Mouse (Mus musculus) heart, postnatal 25 days (tissue): ENCODE measurements around the gene 1810062G17Rik. TPM values are rescaled to one million over a fixed set of nuclear protein-coding genes. Genes with fewer than 3 reads are reported as not detected.

Source experiments
- DNase-seq: peaks from one replicate; pipeline ENCODE4 v3.0.0; 2022; ENCODE audit warnings: low spot score
- intact Hi-C: fragments of 180-260 bp; cut with DNase I; formaldehyde crosslinking; loops from one replicate; pipeline ENCODE4 v1.15.1; 2025
- total RNA-seq, 2 experiments: library from RNA; stranded (reverse); gene quantifications; 2 replicates each; pipeline ENCODE4 v1.2.3; 2021

1810062G17Rik gene
- total RNA-seq, 2 experiments from 2014 or later: 0.31 TPM; not detected in 1

DNA sequence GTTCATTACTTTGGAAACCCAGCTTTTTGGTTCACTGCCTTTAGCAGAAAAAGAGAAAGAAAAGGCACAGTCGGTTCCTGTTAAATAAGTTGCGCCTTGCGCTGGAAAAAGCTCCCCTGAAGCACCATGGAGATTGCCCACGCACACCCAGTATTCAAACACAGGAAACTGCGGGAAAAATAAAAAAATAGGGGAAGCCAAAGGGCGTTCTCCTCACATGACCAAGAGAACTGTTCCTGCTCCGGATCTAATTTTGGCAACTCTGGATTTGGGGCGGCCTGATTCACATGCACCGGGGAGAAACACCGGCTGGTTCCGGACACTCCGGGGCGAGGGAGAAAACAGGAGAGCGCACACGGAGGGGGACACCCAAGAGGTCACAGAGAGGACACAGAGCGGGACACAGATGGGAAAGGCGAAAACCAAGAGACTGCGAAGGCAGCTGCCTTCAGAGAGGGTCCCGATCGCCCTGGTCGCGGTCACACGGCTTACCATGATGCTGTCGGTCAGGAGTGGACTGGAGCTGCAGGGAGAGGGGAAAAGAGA lies 726 bp upstream of the 1810062G17Rik start:
- DNase-seq: peak; percentile 56
- intact Hi-C loops: no loop called here

DNA sequence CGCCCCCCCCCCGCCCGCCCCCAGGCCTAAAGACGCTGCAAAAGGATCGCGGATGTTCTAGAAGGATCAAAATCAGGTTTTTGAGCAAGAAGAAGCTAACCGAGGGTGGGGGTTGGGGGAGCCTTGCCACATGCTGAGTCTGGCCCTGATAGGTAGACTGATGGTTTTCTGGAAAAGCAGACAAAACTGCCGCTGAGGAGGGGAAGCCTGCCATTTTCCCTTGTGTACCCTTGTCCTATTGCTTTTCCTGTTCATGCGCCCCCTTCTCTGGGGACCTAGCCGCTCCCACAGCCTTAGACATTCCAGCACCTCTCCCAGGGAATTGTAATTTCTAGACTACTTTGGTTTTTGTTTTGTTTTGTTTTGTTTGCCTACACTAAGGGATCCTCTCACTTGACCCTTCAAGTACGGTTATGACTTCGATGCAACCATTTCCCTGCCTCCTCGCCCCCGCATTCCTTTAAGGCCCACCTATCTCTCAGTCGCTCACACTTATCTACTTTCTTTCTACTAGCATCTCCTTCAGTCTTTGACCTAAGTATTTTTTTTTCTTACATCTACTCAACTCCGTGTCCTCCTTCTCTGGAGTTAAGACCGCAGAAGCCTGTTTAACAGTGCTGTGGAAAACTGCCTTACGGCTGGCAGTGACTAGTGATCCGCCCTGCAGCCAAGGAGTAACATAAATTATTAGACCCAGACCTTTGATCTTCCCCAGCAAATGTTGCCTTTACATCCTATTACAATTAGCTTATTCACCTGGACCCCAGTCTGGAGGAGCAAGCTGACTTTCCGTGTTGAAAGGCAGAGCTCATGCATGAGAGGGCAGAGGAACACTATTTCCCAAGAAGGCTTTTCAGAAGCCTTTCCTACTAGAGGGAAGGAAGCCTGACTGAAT lies 771 bp downstream of the 1810062G17Rik start:
- no peak for DNase-seq
- intact Hi-C loops: no loop called here

- intact Hi-C loops: no loop called here
- DNase-seq: no peak
Measured at GRCm38 (mm10) chr3:36478776-36479175, 3.0 kb downstream of the 1810062G17Rik start.

DNA sequence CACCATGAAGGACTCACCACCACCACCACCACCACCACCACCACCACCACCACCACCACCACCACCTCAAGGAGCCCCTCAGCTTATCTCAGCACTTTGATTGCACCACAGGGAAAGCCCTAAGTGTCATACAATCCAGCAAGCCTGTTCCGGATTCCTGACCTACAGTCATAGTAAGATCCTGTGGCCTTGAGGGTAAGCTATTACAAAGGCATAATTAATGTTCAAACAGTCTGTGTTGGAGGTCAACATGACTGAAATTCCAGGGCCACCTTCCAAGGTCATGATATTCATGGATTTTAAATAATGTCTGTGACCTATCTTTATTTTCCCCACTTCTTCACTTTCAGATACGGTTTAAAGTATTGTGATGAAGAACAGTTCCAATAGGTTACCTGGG lies 4.7 kb downstream of the 1810062G17Rik start:
- intact Hi-C loops: no loop called here

GRCm38 (mm10) chr3:36481776-36482193 lies 6.0 kb downstream of the 1810062G17Rik start:
- DNase-seq: peak; percentile 59

More for the DNA sequence above, 4.7 kb downstream of the 1810062G17Rik start:
- DNase-seq: no peak

GRCm38 (mm10) chr3:36482940-36483339 lies 7.2 kb downstream of the 1810062G17Rik start:
- intact Hi-C loops: no loop called here
- DNase-seq: no peak

More at GRCm38 (mm10) chr3:36481776-36482193, 6.0 kb downstream of the 1810062G17Rik start:
- intact Hi-C loops: no loop called here

DNA sequence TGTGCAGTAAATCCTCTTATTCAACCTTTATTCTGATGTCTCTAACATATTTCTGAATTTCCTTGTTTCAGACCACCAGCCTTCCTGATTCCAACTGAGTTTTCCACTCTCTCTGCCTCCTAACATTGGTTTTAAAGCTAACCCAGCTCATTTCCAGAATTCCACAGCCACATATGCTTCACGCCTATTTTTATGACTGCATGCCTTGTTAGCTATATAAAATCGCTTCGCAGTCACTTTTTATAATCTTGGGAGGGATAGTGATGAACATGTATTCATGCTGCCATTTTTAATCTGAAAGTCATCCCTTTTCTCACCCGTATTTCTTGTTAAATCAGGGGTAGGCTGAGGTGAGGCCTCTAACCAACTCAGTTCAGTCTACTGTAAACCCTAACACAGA lies 8.6 kb downstream of the 1810062G17Rik start:
- intact Hi-C loops: no loop called here
- no peak for DNase-seq

- no peak for DNase-seq
- intact Hi-C loops: no loop called here
Measured at GRCm38 (mm10) chr3:36486176-36486575, 10.4 kb downstream of the 1810062G17Rik start.

- no peak for DNase-seq
- intact Hi-C loops: no loop called here
Measured at GRCm38 (mm10) chr3:36486881-36487280, 11.1 kb downstream of the 1810062G17Rik start.

DNA sequence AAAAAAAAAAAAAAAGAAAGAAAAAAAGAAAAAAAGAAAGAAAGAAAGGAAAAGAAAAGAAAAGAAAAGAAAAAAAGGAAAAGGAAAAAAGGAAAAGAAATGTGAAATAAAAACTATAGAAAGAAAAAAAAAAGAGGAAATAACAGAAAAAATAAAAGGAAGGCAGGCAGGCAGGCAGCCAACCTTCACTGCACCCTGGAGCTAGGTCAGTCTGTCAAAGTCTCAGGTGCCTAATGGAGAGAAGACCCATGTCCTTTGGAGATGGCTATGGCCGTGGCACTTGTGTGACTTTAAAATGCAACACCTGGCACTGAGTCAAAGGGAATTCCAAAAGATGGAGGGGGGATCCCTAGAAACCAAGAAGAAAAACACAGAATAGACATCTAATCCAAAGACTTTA lies 12.6 kb downstream of the 1810062G17Rik start:
- no peak for DNase-seq
- intact Hi-C loops: no loop called here

DNA sequence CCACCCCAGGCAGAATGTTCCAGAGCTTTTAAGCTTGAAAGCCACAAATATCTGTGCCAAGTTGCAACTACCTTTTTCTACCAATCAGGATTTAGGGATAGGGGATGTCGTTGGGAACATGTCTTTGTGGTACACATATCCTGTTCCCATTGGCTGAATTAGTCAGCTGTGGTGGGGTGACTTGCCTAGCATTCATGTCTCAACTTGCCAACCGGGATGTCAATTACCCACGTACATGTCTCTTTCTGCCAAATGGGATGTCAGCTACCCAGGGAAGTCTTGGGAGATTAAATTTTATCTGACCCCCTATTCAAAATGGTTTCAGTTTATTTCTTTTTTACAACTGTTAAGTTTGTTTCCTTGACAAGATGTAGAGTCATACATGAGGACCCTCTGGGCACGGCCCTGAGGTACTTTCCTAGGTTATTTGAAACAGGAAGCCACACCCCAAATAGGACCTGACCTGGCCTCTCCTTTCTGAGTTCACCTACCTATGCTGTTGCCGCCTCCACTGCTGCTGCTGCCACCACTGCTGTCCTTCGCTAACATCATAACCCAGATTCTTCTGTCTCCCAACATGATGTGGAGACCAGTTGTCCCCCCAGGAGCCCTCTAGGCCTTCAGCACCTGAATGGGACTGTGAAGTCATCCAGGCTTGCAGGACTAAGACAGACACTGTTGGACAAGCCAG lies 13.3 kb downstream of the 1810062G17Rik start:
- intact Hi-C loops: no loop called here
- DNase-seq: no peak

DNA sequence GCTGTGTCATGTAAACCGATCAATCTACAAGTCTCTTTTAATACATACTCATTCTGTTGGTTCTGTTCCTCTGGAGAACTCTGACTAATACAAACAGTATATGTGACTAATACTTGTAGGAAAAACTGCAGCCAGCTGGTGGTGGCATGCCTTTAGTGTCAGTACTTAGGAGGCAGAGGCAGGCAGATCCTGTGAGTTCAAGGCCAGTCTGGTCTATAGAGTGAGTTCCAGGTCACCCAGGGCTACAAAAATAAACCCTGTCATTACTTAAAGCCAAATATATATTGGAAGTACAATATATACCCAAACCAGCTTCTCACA lies 13.8 kb downstream of the 1810062G17Rik start:
- intact Hi-C loops: no loop called here
- DNase-seq: no peak

GRCm38 (mm10) chr3:36491535-36491934 lies 15.8 kb downstream of the 1810062G17Rik start:
- DNase-seq: no peak
- intact Hi-C loops: no loop called here

DNA sequence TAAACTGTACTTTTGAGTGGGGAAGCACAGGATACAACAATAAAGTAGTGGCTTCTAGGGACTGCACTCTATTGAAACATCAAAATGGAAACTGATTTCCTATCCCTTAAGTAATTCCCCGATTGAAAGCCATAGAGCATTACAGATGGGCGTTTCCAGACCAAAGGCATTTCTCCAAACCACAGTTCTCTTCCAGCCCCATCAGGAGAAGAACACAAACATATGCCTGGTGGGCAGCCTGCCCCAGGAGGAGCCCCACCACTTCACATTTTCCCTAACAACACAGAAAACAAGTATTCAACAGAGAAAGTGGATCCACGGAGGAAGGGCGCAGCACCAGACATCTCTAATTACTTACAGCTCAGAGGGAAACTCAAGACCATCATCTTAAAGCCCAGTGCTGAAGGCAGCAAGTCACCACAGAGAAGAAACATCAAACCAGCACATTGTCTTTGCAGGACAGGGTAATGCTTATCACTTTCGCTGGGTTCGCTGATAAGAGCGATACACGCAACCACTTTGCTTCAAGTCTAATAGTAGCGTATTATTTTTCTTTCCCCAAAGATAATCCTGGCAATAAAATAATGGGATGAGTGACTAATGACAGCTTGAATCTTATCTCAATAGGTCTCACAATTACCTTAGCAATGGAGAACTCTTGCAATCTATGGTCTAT lies 17.1 kb downstream of the 1810062G17Rik start:
- no peak for DNase-seq
- intact Hi-C loops: no loop called here

DNA sequence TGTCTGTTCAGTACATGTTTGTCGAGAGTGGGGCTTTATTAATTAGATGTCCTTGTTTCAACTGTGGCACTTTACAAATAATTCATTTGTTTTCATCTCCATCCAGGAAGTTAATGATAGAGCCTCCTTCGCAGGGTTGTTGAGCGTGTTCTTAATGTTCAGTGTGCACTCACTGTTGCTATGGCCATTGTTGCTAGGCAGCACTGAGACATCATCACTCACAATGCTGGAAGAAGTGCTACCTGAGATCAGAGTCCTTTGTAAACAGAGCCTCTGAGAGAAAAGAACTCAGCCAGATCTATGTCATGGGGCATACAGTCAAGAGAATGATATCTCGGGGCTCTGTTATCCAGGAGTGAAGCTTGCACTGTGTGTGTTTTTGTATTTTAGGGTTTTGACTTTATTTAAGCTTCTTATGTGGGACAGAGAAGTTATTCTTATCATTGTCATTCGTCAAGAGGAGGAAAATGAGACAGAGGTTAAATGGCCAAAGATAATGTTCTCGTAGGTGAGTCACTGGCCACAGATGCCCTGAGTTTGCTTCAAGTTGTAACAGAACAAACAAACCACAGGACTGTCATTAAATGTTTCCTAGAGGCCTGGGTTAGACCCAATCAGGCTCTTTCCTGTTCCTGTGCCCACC lies 18.0 kb downstream of the 1810062G17Rik start:
- DNase-seq: no peak
- intact Hi-C loops: no loop called here

- intact Hi-C loops: loop anchor here (1.0 kb wide), 1 partner anchor 52 kb away; no protein-coding TSS in a partner anchor
Measured at GRCm38 (mm10) chr3:36494613-36495012, 18.9 kb downstream of the 1810062G17Rik start.

GRCm38 (mm10) chr3:36495436-36495835 lies 19.7 kb downstream of the 1810062G17Rik start:
- intact Hi-C loops: loop anchor here (1.0 kb wide), 1 partner anchor 53 kb away; no protein-coding TSS in a partner anchor
- DNase-seq: peak; percentile 64

More at GRCm38 (mm10) chr3:36494613-36495012, 18.9 kb downstream of the 1810062G17Rik start:
- no peak for DNase-seq

DNA sequence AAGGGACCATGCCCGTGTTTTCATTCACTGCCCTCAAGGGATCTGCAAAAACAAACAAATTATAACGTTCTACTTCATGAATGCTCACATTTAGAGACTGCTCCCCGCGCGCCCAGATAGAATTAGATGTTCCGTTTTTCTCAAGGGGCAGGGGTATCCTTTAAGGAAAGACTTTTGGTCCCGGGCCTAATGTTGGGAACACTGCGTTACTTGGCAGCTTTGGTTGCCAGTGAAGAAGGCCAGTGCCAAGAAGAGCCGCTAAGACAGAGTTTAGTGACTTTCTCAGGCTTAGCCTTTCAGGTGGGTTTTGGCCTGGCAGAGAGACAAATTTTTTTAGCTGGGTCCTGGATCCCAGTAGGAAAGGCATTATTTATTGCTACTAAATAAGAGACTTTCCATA lies 20.5 kb downstream of the 1810062G17Rik start:
- intact Hi-C loops: loop anchor here (2.0 kb wide), 1 partner anchor 315 kb away; no protein-coding TSS in a partner anchor
- DNase-seq: no peak

- intact Hi-C loops: loop anchor here (1.0 to 2.0 kb wide), 2 partner anchors 286 to 316 kb away; no protein-coding TSS in a partner anchor
- DNase-seq: peak; percentile 36
Measured at GRCm38 (mm10) chr3:36496746-36497145, 21.0 kb downstream of the 1810062G17Rik start.
